9 mouse cellular contexts compared by ENCODE assay signal in genomic region chr6:83136291-83136880, GRCm38 (mm10). TPM values are rescaled to one million over a fixed set of nuclear protein-coding genes. Genes with fewer than 3 reads are reported as not detected.
DNase-seq lines count a peak whose midpoint lies in the region; ATAC-seq and TF ChIP-seq lines count a peak whose summit lies in the region.
"Had no signal": no experiment of that assay in that cellular context is flagged by ENCODE, and none has a peak within 500 bp of the region (broad histone marks: within the 10 kb centered on the region; RNA-seq: fewer than 3 reads in every experiment).

No protein-coding gene starts in this region.

- no peaks in the 10 kb centered on the region for H3K4me1 ChIP-seq in cerebellum, adult 2 months (ENCODE audit: control insufficient read depth, insufficient read depth, low read length)
- peaks cover 35% of the 10 kb centered on the region for H3K4me1 ChIP-seq in limb, embryonic 14.5 days (ENCODE audit: control insufficient read depth, insufficient read depth, low read length)
- H3K4me1 ChIP-seq in stomach, embryonic 16.5 days (ENCODE audit: control insufficient read depth, insufficient read depth, low read length) = peaks cover 29% of the 10 kb centered on the region

- H3K36me3 ChIP-seq in limb, embryonic 14.5 days (ENCODE audit: control insufficient read depth, insufficient read depth, low read length) = peaks cover 3% of the 10 kb centered on the region
- no peaks in the 10 kb centered on the region for H3K36me3 ChIP-seq in stomach, embryonic 16.5 days (ENCODE audit: control insufficient read depth, insufficient read depth, low read length)

- H3K27me3 ChIP-seq in cerebellum, adult 2 months (ENCODE audit: control insufficient read depth, insufficient read depth, low read length) = no peaks in the 10 kb centered on the region; the same call in 1 of the 2 replicates
- H3K27me3 ChIP-seq in limb, embryonic 14.5 days (ENCODE audit: control insufficient read depth, insufficient read depth, low read length) = no peaks in the 10 kb centered on the region
- no peaks in the 10 kb centered on the region for H3K27me3 ChIP-seq in stomach, embryonic 16.5 days (ENCODE audit: control insufficient read depth, insufficient read depth, low read length)

- TF ChIP-seq POLR2A in cerebellum, adult 2 months (IDR thresholded peaks at IDR 0.05; ENCODE audit: borderline replicate concordance, insufficient read depth, low read length) = no peak
- TF ChIP-seq POLR2A in limb, embryonic 14.5 days (IDR thresholded peaks at IDR 0.05; ENCODE audit: borderline replicate concordance, extremely low read depth, insufficient read depth, insufficient read length) = no peak

- DNase-seq in cerebellum, adult 2 months = no peak
- no peak for DNase-seq in cerebellum, adult 9-10 months
- peak; percentile 19 for DNase-seq in retina, embryonic 14.5 days (ENCODE audit: low spot score)
- DNase-seq in retina, postnatal 1 day = no peak
- no peak for DNase-seq in limb, embryonic 14.5 days (ENCODE audit: low spot score)
- DNase-seq in frontal cortex, postnatal 14 days (ENCODE audit: low spot score in 2 of 2) = no peak
- DNase-seq: cerebellum, adult 8-10 months had no signal

- no peak for ATAC-seq in limb, embryonic 14.5 days (ENCODE audit: low FRiP score, low read depth)
- no peak for ATAC-seq in stomach, embryonic 16.5 days (ENCODE audit: insufficient read depth, low FRiP score)
- ATAC-seq in megakaryocyte-erythroid progenitor cell, adult 5-6 weeks (replicated peaks; ENCODE audit: low FRiP score, low TSS enrichment, poor library complexity, severe bottlenecking) = no peak

- TF ChIP-seq CTCF in cerebellum, adult 2 months (IDR thresholded peaks at IDR 0.05; ENCODE audit: borderline replicate concordance, insufficient read depth, low read depth, low read length) = no peak

- H3K9me3 ChIP-seq in limb, embryonic 14.5 days (ENCODE audit: control insufficient read depth, low read length) = no peaks in the 10 kb centered on the region
- no peaks in the 10 kb centered on the region for H3K9me3 ChIP-seq in stomach, embryonic 16.5 days (replicated peaks; ENCODE audit: control insufficient read depth, low read length)

- peak overlapping the region; percentile 90 for H3K4me2 ChIP-seq in limb, embryonic 14.5 days (replicated peaks; ENCODE audit: low read depth, low read length, severe bottlenecking)
- H3K4me2 ChIP-seq in stomach, embryonic 16.5 days (ENCODE audit: low read depth, low read length) = peak overlapping the region; percentile 66

- 48% methylated on average over 5 of the region's 5 CpGs for WGBS in cerebellum, adult 2 months
- WGBS in limb, embryonic 14.5 days = 7% methylated on average over 5 of the region's 5 CpGs
- WGBS in stomach, embryonic 16.5 days = 17% methylated on average over 5 of the region's 5 CpGs

- peak overlapping the region; percentile 90 for H3K9ac ChIP-seq in limb, embryonic 14.5 days (ENCODE audit: low read depth, low read length, severe bottlenecking)
- peak overlapping the region; percentile 85 for H3K9ac ChIP-seq in stomach, embryonic 16.5 days (ENCODE audit: low read length)

- peak overlapping the region; percentile 28 for H3K4me3 ChIP-seq in cerebellum, adult 2 months (replicated peaks; ENCODE audit: insufficient read depth, low read depth, low read length)
- peak overlapping the region; percentile 61 for H3K4me3 ChIP-seq in limb, embryonic 14.5 days (replicated peaks; ENCODE audit: low read length)
- peak overlapping the region; percentile 54 for H3K4me3 ChIP-seq in stomach, embryonic 16.5 days (replicated peaks; ENCODE audit: low read length)

- H3K27ac ChIP-seq in cerebellum, adult 2 months (ENCODE audit: insufficient read depth, low read length) = peak overlapping the region; percentile 55; the same call in 1 of the 2 replicates
- peak overlapping the region; percentile 100 for H3K27ac ChIP-seq in limb, embryonic 14.5 days (replicated peaks; ENCODE audit: low read depth, low read length)
- H3K27ac ChIP-seq in stomach, embryonic 16.5 days (ENCODE audit: low read length) = peak overlapping the region; percentile 99

RNA-seq across cellular contexts. Expression of gene Rtkn, which starts 1.1 kb away (rescaled TPM):
- polyA plus RNA-seq in cerebellum, adult 2 months (2012; rRNA removed) = 88.8 and 97.2 TPM in 2 replicates
- polyA plus RNA-seq in limb, embryonic 14.5 days (2012; rRNA removed) = 151 and 218 TPM in 2 replicates
- polyA plus RNA-seq in limb, embryonic 14.5 days (2014; fragmentation: Nextera tagmentation; extraction: Ambion mirVana) = 40.7 and 46.2 TPM in 2 replicates
- polyA plus RNA-seq in stomach, embryonic 16.5 days (2015; fragmentation: Nextera tagmentation; extraction: Ambion mirVana) = 39.7 and 42.8 TPM in 2 replicates
- total RNA-seq in megakaryocyte-erythroid progenitor cell, adult 5-6 weeks (2014; fragmentation: Nextera tagmentation) = 0.49 TPM in 1 of 2 replicates, not detected in the other
- 0.42 TPM in 1 of 2 replicates, not detected in the other for total RNA-seq in megakaryocyte-erythroid progenitor cell, adult 5-6 weeks (2017)

RNA-seq across cellular contexts. Expression of gene Ino80b, which starts 11.2 kb away (rescaled TPM):
- 25.1 and 25.3 TPM in 2 replicates for polyA plus RNA-seq in cerebellum, adult 2 months (2012; rRNA removed)
- polyA plus RNA-seq in limb, embryonic 14.5 days (2012; rRNA removed) = 35.9 and 36.8 TPM in 2 replicates
- polyA plus RNA-seq in limb, embryonic 14.5 days (2014; fragmentation: Nextera tagmentation; extraction: Ambion mirVana) = 14.7 and 14.9 TPM in 2 replicates
- polyA plus RNA-seq in stomach, embryonic 16.5 days (2015; fragmentation: Nextera tagmentation; extraction: Ambion mirVana) = 7.9 and 8.4 TPM in 2 replicates
- 11.2 and 20.1 TPM in 2 replicates for total RNA-seq in megakaryocyte-erythroid progenitor cell, adult 5-6 weeks (2014; fragmentation: Nextera tagmentation)
- total RNA-seq in megakaryocyte-erythroid progenitor cell, adult 5-6 weeks (2017) = 28.8 and 32.8 TPM in 2 replicates

RNA-seq across cellular contexts. Expression of gene Wbp1, which starts 15.0 kb away (rescaled TPM):
- 88.2 and 93.1 TPM in 2 replicates for polyA plus RNA-seq in cerebellum, adult 2 months (2012; rRNA removed)
- polyA plus RNA-seq in limb, embryonic 14.5 days (2012; rRNA removed) = 191 and 267 TPM in 2 replicates
- polyA plus RNA-seq in limb, embryonic 14.5 days (2014; fragmentation: Nextera tagmentation; extraction: Ambion mirVana) = 83.0 and 104 TPM in 2 replicates
- polyA plus RNA-seq in stomach, embryonic 16.5 days (2015; fragmentation: Nextera tagmentation; extraction: Ambion mirVana) = 87.9 and 93.8 TPM in 2 replicates
- total RNA-seq in megakaryocyte-erythroid progenitor cell, adult 5-6 weeks (2014; fragmentation: Nextera tagmentation) = 29.1 and 56.6 TPM in 2 replicates
- 61.5 and 75.1 TPM in 2 replicates for total RNA-seq in megakaryocyte-erythroid progenitor cell, adult 5-6 weeks (2017)

RNA-seq across cellular contexts. Expression of gene Wdr54, which starts 19.8 kb away (rescaled TPM):
- polyA plus RNA-seq in cerebellum, adult 2 months (2012; rRNA removed) = 22.7 and 29.1 TPM in 2 replicates
- 13.1 and 17.9 TPM in 2 replicates for polyA plus RNA-seq in limb, embryonic 14.5 days (2012; rRNA removed)
- 5.5 and 7.3 TPM in 2 replicates for polyA plus RNA-seq in limb, embryonic 14.5 days (2014; fragmentation: Nextera tagmentation; extraction: Ambion mirVana)
- polyA plus RNA-seq in stomach, embryonic 16.5 days (2015; fragmentation: Nextera tagmentation; extraction: Ambion mirVana) = 4.1 and 5.0 TPM in 2 replicates
- 4.5 TPM in 1 of 2 replicates, not detected in the other for total RNA-seq in megakaryocyte-erythroid progenitor cell, adult 5-6 weeks (2014; fragmentation: Nextera tagmentation)
- not detected in 2 replicates for total RNA-seq in megakaryocyte-erythroid progenitor cell, adult 5-6 weeks (2017)

RNA-seq across cellular contexts. Expression of gene 1700003E16Rik, which starts 19.8 kb away (rescaled TPM):
- 6.6 and 8.1 TPM in 2 replicates for polyA plus RNA-seq in cerebellum, adult 2 months (2012; rRNA removed)
- 0.21 and 0.26 TPM in 2 replicates for polyA plus RNA-seq in limb, embryonic 14.5 days (2012; rRNA removed)
- 1.7 and 1.9 TPM in 2 replicates for polyA plus RNA-seq in limb, embryonic 14.5 days (2014; fragmentation: Nextera tagmentation; extraction: Ambion mirVana)
- polyA plus RNA-seq in stomach, embryonic 16.5 days (2015; fragmentation: Nextera tagmentation; extraction: Ambion mirVana) = 2.1 and 2.2 TPM in 2 replicates
- total RNA-seq in megakaryocyte-erythroid progenitor cell, adult 5-6 weeks (2014; fragmentation: Nextera tagmentation) = 0.52 TPM in 1 of 2 replicates, not detected in the other
- not detected in 2 replicates for total RNA-seq in megakaryocyte-erythroid progenitor cell, adult 5-6 weeks (2017)
